Mouse (Mus musculus) right cerebral cortex, postnatal 4 days (tissue): ENCODE results near the gene Sfxn1.

Experiments used
- DNase-seq: peaks from one replicate; pipeline ENCODE4 v3.0.0-alpha.2; 2022

Gene Sfxn1

DNA sequence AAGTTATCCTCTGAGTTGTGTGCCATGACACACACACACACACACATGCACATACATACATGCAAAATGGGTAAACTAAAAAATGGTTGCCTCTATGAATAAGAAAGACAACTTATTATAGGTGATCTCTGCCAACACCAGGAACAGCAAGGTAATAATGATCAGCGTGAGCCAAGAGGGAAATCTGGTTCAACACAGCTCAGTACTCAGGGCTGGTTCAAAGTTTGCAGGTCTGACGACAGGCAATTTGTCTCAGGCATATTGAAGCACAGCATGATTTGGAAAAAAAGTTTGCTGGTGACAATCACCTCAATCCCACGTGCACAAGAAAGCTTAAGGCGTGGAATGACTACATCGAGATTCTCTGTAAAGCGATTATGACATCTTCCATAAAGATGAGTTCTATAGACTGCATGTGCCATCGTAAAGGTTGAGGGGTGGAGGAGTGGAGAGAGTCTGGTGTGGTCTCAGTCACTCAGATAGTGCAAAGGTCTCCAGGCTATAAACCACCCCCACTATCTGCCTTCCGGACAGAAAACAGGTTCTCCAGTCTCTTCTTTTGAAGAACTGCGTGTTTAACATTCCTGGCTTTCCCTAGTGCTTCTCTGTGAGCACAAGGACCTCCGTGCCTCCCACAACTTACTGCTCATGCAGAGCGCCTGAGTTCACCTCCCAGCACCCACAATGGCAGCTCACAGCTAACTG, 6.0 kb downstream of the Sfxn1 start:
- no peak for DNase-seq

DNA sequence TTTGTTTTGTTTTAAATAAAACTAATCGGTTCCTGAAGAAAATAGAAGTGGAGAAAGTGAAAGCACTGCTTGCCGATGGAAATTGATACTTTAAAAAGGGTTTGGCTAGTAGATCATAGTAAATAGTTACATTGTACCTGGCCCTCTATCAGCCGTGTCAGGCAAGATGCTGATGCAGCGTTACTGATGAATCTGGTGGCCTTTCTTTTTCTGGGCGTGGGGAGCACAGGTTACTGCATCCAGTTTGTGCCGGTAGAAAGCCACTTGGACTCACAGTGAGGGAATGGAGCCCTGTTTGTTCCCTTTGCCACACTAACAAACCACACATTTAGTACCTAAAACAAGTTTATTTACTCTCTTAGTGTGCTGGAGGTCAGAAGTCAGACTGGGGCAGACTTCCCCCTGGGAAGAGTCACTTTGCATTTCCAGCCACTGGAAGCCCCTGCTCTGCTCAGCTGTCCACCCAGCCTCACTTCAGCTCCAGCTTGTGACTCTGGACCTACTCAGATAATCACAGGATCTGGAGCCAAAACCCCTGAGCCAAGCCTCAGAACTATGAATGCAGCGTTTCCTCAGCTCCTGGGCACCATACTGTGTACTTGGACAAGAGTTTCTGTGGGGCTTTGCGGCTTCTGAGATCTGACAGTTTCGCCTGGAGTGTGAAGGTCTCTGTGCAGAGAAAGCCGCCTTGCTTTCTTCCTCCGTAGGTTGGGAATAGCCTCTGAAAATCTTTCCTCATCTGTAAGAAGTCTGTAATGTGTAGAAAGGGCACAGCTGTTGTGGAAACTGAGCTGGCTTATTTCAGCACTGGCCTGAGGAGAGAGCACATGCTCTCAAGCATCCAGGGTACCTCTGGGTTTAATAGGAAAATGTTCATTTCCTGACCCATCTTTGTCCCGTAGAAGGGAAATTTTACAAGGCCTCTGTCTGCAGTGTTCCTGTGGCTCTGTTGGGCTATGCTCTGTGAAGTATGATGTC, 8.4 kb downstream of the Sfxn1 start:
- no peak for DNase-seq

DNA sequence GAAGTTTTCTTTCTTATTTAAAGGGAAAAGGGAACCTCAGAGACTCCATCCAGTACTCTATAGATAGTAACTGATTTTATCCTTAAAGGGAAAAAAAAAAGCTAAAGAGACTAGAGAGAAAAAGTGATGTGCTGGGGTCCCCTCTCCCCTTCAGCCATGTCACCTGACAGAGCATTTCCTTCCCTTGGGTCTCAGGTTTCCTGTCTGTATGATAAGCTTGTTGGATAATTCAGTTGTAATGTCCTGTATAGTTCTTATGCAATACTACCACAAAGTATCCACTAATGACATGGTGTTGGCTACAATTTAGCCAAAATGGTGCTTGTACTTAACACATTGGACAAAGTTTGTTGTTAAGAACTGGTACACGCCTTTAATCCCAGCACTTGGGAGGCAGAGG, 9.1 kb downstream of the Sfxn1 start:
- DNase-seq = no peak

DNA sequence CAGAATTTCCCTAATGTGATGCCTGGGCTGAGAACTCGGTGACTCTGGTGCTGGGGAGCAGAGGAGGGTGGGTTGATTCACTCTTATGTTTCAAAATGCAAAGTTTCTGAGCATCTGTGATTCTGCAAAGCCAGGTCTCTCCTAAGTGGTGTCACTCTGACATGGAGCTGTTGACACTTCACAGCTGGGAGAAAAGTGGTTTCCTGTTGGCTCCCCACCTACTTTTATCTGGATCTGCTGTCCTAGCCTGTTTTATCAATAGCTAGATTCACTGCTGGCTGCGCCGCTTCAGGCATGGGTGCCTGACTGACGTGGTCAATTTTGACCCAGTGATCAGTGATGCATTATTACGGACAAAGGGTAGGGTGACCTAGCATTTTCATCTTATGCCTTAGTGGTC, 11.3 kb downstream of the Sfxn1 start:
- DNase-seq = no peak

DNA sequence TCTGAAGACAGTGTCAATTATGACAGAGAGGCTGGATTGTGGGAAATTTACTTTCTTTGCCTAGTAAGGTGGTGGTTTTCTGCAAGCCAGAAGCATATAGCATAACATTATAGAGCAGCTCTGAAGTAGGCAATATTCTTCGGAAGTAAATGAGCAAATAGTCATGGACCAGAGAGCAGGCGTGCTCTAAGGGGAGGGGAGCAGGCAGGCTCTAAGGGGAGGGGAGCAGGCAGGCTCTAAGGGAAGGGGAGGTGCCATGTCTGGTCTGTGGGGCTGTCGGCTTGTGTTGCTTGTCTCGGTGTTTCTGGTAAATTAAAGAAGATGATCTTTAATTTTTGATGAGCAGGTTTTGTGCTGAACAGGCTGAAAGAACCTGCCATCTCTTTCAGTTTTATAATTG, 12.5 kb downstream of the Sfxn1 start:
- no peak for DNase-seq

DNA sequence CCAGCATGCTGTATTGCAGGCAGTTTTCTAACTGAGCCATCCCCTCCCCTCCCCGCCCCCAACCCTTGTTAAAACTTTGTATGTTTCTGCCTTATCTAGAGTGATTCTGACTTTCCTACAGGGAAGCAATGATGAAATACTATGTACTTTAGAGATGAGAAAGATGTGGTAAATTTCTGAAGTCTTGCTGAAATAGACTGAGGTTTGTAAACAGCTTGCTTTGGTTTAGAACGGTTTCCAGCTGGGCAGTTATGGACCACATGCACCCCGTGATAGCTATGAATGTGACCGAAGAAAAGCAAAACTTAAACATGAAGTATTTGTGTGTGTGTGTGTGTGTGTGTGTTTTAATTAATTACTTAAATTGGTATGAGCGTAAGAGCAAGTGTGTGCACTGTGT, 13.2 kb downstream of the Sfxn1 start:
- no peak for DNase-seq

DNA sequence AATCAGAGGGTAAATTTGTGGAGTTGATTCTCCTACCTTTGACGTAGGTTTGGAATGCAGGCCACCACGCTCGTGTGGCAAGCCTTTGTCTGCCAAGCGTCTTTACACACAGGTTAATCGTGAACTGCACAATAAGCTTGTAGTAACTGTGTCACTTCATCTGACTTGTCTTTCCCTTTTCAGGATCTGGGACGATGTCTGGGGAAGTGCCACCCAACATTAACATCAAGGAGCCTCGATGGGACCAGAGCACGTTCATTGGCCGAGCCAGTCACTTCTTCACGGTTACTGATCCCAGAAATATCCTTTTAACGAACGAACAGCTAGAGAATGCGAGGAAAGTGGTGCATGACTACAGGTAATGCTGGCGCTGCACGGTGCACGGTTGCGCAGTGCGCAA, 13.6 kb downstream of the Sfxn1 start:
- no peak for DNase-seq

DNA sequence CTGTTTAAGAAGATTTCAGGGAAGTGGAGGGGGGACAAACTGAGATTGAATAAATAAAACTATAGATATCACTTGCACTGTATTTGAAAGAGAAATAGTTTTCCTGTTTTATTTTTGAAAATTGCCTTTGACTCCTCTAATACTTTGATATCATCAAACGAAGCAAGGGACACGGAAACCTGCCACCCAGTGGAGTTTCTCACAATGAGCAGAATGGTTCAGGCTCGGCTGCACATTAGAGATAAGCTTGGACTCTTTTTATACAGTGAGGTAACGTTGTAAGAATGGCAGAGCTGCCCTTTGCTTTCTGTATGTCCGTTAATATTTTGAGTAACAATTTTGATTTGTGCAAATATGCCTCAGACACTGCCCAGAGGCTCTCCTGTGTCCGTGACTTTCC, 20.1 kb downstream of the Sfxn1 start:
- no peak for DNase-seq

DNA sequence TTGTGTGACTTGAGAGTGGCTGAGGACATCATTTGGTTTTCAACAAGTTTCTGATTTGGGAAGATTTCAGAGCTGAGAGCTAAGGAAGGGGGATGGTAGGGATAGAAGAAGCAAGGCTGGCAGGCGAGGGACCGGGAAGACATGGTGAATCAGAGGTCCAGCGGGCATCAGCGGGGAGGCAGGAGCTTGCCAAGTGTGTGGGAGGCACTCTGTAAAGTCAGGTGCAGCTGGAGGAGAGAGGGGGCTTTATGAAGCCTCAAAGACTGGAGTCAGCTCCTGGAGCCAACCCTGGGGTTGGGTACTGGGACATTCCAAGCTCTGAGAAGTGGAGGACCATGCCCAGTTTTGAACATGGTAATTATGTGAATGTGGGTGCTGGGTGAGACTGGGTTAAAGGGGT, 22.7 kb downstream of the Sfxn1 start:
- no peak for DNase-seq

DNA sequence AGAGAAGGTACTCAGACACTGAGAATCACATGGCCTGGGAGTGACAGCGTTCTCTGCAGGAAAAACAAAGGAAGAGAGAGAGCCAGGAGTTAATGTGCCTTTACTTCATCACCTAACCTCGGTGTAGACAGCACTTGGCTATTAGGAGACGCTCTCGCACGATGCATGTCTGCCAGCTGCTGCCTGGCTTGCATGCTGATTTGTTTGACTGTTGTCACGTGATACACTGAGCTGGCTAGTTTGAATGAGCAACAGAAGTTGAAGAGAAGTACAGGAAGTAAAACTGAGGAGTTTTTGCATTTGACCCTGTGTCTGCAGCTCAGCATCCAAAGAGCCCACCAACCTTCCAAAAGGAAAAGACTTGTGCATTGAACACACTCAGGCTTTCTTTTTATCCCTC, 23.3 kb downstream of the Sfxn1 start:
- DNase-seq = no peak

DNA sequence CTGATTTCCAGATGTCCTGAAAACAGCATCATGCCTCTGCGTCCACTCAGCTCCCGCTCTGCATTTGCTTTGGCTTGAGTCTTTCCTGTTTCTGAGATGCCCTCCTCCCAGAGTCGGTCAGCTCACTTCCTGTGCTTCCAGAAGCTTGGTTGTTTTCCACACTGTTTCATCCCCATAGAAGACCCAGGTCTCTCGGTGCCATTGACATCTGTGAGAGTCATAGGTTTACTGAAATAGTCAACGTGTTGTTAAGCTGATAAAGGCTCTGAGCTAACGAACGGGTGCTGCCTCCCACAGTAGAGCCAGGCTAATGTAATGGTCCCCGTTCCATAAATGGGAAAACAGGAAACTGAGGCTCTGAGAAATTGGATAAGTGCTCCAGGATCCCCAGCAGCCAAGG, 24.1 kb downstream of the Sfxn1 start:
- DNase-seq = no peak

DNA sequence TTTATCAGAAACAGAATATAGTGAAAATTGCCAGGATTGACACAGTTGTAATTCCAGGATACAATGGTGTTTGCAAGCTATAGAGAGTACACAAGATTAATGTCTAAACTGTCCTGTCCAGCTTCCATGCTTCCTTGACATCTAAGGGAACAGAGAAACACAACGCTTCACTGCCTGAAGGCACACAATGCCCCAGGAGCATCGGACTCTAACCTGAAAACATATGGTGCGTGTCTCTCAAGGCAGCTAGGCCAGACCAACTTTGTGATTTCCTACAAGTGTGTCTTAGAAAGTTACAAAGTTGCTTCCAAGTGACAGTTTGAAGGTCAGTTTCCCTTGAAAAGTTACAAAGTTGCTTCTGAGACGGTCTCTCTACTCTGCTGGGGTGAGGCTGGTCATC, 25.6 kb downstream of the Sfxn1 start:
- no peak for DNase-seq

DNA sequence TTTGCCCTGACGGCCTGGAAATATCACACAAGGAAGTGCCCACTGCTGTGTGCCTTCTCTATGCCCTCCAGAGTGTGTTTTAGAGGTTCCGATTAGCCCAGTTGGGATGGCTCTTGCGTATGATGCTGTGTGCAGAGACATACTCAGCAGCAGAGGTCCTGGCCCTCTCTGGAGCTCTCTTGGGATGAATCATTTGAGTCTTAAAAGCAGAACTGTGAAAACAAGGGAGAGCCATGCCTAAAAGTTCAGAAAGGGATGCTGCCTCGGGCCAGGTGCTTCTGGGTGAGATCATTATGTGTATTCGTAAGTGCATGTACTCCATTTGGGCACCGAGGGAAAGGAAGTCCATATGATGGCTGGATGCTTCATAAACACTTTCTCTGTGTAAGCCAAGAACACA, 26.1 kb downstream of the Sfxn1 start:
- DNase-seq = no peak

DNA sequence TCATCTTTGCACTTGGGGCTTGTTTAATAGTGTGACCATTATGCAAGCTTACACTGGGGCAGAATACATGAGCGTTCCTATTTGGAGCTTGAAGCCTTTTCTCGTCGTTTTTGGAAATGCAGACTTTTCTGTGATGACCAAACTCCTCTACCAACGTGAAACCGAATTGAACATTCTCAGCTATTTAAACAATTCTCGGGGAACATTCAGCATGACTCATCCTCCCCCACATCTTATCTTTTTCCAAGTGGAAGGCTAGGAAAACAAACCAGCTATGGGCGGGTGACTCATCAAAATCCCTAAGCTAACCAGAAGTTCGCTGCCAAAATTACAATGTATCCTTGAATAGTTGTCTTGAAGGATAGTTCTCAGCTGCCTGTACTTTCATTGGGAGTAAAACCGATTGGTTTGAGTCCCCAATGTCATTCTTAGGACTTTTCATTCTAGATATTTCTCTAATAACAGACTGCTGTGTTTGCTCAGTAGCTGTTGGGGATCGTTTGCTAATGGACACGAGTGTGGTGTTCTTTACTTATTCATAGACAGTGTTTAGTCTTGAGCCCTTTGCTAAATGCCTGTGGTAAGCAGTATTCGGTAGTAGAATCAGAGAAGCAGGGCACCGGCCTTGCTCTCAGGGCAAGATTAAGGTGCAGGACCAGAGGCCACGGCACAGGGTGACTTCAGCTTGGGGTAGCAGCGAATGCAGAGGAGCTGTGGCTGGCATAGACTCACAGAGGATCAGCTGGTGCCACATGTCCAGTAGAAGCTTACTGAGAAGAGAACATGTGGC, 29.6 kb downstream of the Sfxn1 start:
- DNase-seq = no peak

DNA sequence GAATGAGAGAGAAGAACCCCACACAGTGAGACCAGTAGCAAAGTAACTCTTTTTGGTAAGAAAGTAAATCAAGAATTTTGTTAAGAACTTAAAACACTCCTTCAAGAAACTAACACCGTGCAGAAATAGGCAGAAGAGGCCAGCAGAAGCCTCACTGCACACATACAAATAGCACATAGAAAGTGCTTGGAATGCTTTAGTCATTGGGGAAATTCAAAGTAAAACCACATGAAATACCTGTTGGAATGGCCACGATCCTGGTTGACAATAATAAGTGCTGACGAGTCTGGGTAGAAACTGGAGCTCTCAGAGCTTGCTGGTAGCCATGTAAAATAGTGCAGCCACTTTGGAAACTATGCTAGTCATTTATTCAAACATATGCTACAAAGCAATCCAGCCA, 30.4 kb downstream of the Sfxn1 start:
- no peak for DNase-seq

DNA sequence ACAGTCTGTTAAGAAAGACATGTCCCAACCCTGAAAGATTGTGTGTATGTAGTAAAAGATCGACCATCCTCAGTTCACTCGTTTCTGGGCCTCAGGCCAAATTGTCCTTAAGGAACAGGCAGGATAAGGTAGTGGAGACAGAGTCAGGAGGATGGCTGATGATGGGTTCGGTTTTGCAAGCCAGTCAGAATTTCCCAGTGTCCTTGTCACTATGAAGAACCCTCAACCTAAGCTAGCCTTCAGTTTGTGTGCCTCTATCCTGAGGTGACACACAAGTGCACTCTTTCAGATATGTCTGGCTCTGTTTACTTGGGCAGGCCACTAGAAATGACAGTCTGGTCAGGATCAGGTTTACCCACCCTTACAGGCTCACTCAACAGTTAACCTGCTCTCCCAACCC, 31.6 kb downstream of the Sfxn1 start:
- no peak for DNase-seq

DNA sequence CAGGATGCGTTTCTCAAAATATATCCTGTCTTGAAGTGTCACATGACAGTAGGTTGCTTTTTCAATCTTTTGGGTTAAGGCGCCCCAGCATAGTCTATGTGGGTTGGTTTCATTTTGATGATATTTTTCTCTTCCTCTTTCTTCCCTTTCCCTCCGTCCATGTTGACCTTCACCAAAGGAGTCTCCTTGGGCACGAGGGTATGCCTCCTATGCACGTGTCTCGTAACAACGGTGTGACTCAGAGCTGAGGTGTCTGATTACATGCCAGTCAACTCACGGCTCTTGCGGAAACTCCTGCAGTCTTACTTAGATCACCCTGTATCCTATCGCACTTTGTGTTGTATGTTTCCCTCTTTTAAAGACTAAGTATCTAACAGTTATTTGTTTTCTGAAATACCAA, 32.2 kb downstream of the Sfxn1 start:
- DNase-seq = no peak

DNA sequence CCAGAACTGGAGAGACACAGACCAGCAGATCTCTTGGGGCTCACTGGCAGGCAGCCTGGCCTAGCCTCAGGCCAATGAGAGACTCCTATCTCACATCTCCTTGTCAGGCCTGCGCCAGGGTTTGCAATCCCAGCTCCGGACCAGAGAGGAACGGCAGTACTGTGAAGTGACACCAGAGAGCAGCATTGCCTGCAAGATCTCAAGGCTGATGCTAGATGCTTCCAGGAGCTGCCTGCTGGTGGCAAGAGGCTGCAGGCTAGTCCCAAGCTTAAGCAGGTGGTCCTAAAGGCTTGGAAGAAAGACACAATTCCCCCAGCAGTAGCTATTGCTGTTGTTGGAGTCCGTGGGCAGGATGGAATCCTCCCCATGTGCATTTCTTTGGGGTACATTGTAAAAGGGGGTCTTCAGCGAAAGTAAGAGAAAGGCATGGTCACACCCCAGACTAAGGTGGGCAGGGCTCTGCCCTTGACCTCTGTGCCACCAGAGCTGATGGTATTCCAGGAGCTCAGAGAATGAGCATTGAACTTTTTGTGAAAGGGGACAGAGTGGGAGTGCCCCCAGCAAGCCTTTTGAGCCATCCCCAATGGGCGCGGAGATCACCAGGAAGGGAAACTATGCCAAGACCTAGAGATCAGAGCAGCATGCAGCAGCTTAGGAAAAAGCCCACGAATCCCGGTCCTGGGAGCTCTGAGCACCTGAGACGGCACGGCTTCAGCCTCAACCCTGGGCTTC, 42.3 kb downstream of the Sfxn1 start:
- DNase-seq = peak; percentile 83

DNA sequence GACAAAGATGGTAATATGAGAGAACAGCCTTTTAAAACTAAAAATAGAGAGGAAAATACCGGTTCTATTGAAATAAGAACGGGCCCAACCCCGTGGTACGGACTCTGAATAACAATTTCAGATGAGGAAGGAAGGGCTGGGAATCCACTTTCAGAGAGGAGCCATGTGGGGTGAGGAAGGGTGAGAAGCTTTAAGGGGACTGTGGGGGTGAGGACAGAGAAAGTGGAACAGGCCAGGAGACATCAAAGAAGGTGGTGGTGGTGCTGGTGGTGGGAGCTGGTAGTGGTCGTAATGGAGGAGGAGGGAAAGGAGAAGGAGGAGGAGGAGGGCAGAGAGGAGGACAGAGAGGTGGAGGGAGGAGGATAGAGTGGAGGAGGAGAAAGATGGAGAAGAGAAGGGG, 43.3 kb downstream of the Sfxn1 start:
- no peak for DNase-seq

DNA sequence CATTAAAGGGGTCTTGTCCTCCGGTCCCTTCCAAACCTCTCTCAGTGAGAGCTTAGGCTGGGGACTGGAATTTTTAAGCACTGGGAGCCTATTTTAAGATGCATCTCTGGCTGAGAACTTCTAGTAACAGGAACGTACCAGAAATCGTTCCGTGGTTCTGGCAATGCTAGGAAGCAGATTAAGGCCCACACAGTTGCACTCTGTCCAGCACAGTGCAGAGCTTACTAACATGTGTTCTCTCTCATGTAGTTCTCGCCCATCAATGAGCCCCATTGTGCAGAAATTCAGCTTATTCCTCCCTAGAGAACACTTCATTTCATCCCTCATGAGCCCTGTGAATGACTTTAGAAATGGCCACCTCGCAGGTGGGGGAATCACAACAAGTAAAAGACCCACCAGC, 44.1 kb downstream of the Sfxn1 start:
- DNase-seq = no peak

DNA sequence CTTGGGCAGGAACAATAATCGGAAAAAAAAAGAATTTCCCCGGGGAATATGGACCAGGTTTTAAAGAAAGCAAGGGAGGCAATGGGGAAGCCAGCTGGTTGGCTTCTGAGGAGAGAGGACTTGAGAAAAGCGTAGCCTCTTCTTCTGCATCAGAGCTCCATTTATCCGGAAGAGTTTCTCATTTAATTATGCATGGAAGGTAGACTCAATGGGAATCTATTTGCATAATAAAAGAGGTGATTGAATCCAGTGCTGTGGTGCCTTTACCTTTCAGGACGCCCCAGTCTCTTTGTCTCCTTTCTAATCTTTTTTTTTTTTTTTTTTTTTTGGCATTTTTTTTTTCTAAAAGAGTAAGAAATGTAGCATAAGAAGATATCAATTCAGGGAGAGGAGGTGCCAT, 46.7 kb downstream of the Sfxn1 start:
- DNase-seq = no peak

DNA sequence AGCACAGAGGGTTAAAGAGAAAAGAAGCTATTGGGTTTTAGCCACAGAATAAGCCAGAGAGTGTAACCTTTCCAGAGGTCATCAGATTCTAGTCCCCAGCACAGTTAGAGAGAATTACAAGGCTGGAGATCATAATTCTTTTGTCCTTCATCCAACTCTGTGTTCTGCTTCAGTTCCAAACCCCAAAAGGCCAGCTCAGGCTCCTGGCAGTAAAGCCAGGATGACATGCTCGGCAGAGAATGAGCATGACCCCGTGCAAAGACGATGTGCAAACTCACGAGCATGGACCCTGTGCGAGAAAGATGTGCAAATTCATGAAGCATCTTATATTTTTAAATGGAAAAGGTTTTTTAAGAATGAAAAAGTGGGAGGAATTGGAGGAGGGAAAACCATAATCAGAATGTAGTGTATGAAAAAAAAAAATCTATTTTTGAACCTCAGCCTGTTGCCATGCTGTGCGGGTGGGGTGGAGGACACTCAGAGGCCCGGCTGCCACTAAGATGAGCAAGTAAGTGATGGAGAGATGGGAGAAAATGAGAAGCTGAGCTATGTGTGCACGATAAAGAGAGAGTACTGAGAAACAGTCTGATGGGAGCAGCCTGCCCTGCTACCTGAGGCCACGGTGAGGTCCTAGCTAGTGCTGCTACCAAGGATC, 66.2 kb downstream of the Sfxn1 start:
- DNase-seq = no peak
